Comparison of ENCODE assay signal across 20 mouse cellular contexts in the genomic region with DNA sequence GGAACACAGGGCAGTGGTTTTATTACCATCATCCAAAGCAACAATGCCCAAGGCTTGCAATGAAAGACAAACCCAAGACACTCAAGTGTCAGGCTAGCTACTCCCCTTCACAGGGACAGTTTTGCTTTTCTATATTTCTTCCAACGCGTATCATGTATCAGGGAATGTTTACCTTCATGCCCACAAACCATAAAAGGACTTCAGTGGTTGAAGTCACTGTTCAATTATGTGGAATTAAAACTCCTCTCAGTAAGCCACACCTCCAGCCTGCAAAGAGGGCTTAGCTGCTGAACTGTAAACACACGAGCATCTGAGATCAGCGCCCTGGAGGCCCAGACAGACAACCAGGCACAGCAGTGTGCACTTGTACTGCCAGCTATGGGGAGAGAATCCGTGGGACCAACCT.
DNase-seq lines count a peak whose midpoint lies in the region; ATAC-seq lines count a peak whose summit lies in the region.
"Had no signal": no experiment of that assay in that cellular context is flagged by ENCODE, and none has a peak within 500 bp of the region (broad histone marks: within the 10 kb centered on the region; RNA-seq: fewer than 3 reads in every experiment).

No protein-coding gene starts in this region.

- DNase-seq in kidney, postnatal 25 days: no peak
- peak; percentile 8 for DNase-seq in retina, postnatal 1 day
- DNase-seq in retina, embryonic 14.5 days (ENCODE audit: low spot score): no peak
- peak; percentile 61 for DNase-seq in embryonic facial prominence, embryonic 14.5 days (ENCODE audit: low spot score)
- no peak for DNase-seq in frontal cortex, adult 2 months (ENCODE audit: extremely low spot score in 1 of 2, low spot score in 1 of 2)
- DNase-seq: adrenal gland, postnatal 10 days; cerebellum, adult 11 months; cerebellum, adult 9-10 months; cerebellum, postnatal 25 days; forebrain, postnatal 0 days; gastrocnemius, adult 2 months; gastrocnemius, postnatal 25 days; heart, postnatal 10 days; heart, postnatal 4 days had no signal

- H3K4me3 ChIP-seq in kidney, embryonic 15.5 days (replicated peaks): no peak overlapping the region
- no peak overlapping the region for H3K4me3 ChIP-seq in embryonic facial prominence, embryonic 14.5 days (ENCODE audit: low read depth, low read length)
- H3K4me3 ChIP-seq: forebrain, embryonic 13.5 days; gastrocnemius, adult 2 months; heart, embryonic 10.5 days; hindbrain, embryonic 12.5 days had no signal

- no peaks in the 10 kb centered on the region for H3K27me3 ChIP-seq in kidney, embryonic 15.5 days
- no peaks in the 10 kb centered on the region for H3K27me3 ChIP-seq in embryonic facial prominence, embryonic 14.5 days (replicated peaks; ENCODE audit: control insufficient read depth, insufficient read depth, low read length)
- H3K27me3 ChIP-seq: forebrain, embryonic 13.5 days; hindbrain, embryonic 12.5 days had no signal

- peak; percentile 80 for ATAC-seq in kidney, embryonic 15.5 days (replicated peaks; ENCODE audit: low FRiP score)
- peak; percentile 75 for ATAC-seq in embryonic facial prominence, embryonic 14.5 days (ENCODE audit: low read depth)
- ATAC-seq: forebrain, embryonic 13.5 days; forebrain, postnatal 0 days; hindbrain, embryonic 16.5 days; inflammation-experienced regulatory T-cells, adult 6 months had no signal

- WGBS in kidney, embryonic 15.5 days: 32% methylated on average over 5 of the region's 5 CpGs
- 37% methylated on average over 5 of the region's 5 CpGs for WGBS in embryonic facial prominence, embryonic 14.5 days

- no peaks in the 10 kb centered on the region for H3K36me3 ChIP-seq in kidney, embryonic 15.5 days
- no peaks in the 10 kb centered on the region for H3K36me3 ChIP-seq in embryonic facial prominence, embryonic 14.5 days (ENCODE audit: control insufficient read depth, insufficient read depth, low read length)
- H3K36me3 ChIP-seq: heart, embryonic 10.5 days; hindbrain, embryonic 12.5 days had no signal

- no peak overlapping the region for H3K9ac ChIP-seq in kidney, embryonic 15.5 days
- no peak overlapping the region for H3K9ac ChIP-seq in embryonic facial prominence, embryonic 14.5 days (ENCODE audit: low read depth, low read length)
- H3K9ac ChIP-seq: forebrain, embryonic 13.5 days; forebrain, postnatal 0 days; hindbrain, embryonic 12.5 days had no signal

- H3K9me3 ChIP-seq in kidney, embryonic 15.5 days (replicated peaks): no peaks in the 10 kb centered on the region
- H3K9me3 ChIP-seq in embryonic facial prominence, embryonic 14.5 days (ENCODE audit: control insufficient read depth, low read length): no peaks in the 10 kb centered on the region
- H3K9me3 ChIP-seq: forebrain, embryonic 13.5 days; heart, embryonic 10.5 days; hindbrain, embryonic 12.5 days had no signal

- H3K4me1 ChIP-seq in kidney, embryonic 15.5 days: no peaks in the 10 kb centered on the region
- H3K4me1 ChIP-seq in embryonic facial prominence, embryonic 14.5 days (ENCODE audit: control insufficient read depth, insufficient read depth, low read length): no peaks in the 10 kb centered on the region
- H3K4me1 ChIP-seq: forebrain, embryonic 13.5 days; heart, embryonic 10.5 days; hindbrain, embryonic 12.5 days had no signal

- H3K27ac ChIP-seq in kidney, embryonic 15.5 days: peak overlapping the region; percentile 64
- no peak overlapping the region for H3K27ac ChIP-seq in embryonic facial prominence, embryonic 14.5 days (replicated peaks; ENCODE audit: low read depth, low read length)
- H3K27ac ChIP-seq: forebrain, embryonic 13.5 days; gastrocnemius, adult 2 months; heart, embryonic 10.5 days; hindbrain, embryonic 12.5 days had no signal

- no peak overlapping the region for H3K4me2 ChIP-seq in kidney, embryonic 15.5 days
- H3K4me2 ChIP-seq in embryonic facial prominence, embryonic 14.5 days (ENCODE audit: low read depth, low read length): no peak overlapping the region
- H3K4me2 ChIP-seq: forebrain, embryonic 13.5 days; hindbrain, embryonic 12.5 days had no signal

Comparison
In these comparisons a context has a peak if more than half of its experiments do, and no peak if none do; other contexts are left out.
1. DNase-seq: peak in retina, postnatal 1 day (single experiment) and embryonic facial prominence, embryonic 14.5 days (single experiment); none in kidney, postnatal 25 days (0 of 2), retina, embryonic 14.5 days (single experiment) and frontal cortex, adult 2 months (0 of 2).